Mouse (Mus musculus): Measurements from ENCODE around the gene Pard3b.

GRCm38 (mm10) chr1:62081129-62081528, 442.5 kb downstream of the Pard3b start:
- TF ChIP-seq POLR2A (IDR thresholded peaks at IDR 0.05; ENCODE audit: borderline replicate concordance, extremely low read depth, low read depth, low read length) (no peak), CTCF (IDR thresholded peaks at IDR 0.05; ENCODE audit: insufficient read depth, low read length) (no peak)
